Mouse (Mus musculus): ENCODE results near the gene Sdccag8. TPM values are rescaled to one million over a fixed set of nuclear protein-coding genes. Genes with fewer than 3 reads are reported as not detected.

The Sdccag8 gene
- polyA plus RNA-seq, 1 experiment = 13.3 TPM

DNA sequence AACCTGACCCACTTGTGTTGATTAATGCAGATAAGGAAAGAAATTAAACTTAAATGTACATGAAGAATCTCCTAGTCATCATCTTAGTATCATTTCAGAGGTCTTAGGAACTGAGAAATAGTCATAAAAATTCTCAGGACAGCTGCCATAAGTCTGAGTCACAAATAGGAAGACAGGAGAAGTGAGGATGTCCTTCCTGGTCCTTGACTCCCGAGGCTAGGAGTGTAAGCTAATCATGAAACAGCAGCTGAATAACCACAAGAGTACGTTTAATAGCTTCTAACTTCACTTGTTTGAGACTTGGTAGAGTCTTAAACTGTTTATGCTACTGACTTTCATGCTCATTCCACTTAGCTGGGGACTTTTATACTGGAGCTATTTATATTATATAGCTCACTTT lies 214.6 kb downstream of the Sdccag8 start:
- WGBS = 18% methylated on average over 2 of the region's 2 CpGs

DNA sequence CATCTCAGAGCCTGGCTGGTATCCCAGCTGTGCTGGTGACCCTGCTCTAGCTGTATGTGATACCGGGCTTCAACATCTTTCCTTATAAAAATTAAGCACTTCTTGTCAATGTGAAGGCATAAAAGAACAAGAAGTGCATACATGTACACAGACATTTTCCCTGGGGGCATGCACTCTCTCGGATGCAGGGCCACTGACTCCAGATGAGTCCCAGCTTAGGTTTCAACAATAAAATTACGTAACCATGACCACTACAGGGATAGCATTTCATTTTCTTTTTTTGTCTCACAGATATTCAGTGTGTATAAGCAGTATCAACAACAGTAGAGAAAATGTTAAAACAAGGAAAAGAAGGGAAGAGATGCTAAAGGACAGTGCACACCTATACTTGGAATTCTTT lies 216.2 kb downstream of the Sdccag8 start:
- 80% methylated on average over 3 of the region's 3 CpGs for WGBS
- no peak for DNase-seq (ENCODE audit: low read depth, low spot score)

More for the DNA sequence above, 214.6 kb downstream of the Sdccag8 start:
- no peak for DNase-seq (ENCODE audit: low read depth, low spot score)

DNA sequence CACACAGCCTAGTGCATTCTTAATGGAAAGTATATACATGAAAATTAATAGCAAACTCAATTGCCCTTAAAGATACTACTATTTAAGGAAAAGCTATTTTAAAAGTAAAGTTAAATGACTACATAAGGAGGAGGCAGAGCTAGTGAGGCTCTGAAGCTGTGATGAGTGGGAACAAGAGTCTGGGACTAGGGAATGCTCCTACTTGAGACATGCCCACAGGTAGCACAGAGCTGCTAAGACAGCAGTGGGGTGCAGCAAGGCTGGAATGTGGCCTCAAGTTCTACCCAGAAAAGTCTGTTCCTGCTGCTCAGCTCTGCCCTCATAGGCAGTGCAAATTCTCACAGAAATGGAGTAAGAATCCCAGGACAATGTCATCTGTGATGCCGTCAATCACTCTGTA lies 216.7 kb downstream of the Sdccag8 start:
- WGBS = 95% methylated on average over 1 of the region's 1 CpGs
- no peak for DNase-seq (ENCODE audit: low read depth, low spot score)

DNA sequence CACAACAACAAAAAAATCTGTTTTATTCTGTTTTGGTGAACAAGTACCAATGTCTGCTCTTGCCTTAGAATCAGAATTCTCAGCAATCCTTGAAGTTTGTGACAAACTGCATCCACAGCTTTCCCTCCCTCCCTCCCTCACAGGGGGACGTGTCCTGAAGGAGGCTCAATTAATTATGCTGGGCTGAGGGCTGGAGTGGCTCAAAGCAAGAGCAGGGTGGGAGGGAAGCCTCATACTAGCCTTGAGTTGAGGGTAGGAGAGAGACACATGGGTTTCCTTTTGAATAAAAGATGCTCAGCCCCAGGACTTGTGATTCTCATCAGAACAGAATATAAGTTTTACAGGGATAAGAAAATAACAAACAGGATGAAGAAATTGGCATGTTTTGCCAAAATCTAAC lies 217.8 kb downstream of the Sdccag8 start:
- no peak for DNase-seq (ENCODE audit: low read depth, low spot score)
- WGBS = 45% methylated on average over 1 of the region's 1 CpGs

DNA sequence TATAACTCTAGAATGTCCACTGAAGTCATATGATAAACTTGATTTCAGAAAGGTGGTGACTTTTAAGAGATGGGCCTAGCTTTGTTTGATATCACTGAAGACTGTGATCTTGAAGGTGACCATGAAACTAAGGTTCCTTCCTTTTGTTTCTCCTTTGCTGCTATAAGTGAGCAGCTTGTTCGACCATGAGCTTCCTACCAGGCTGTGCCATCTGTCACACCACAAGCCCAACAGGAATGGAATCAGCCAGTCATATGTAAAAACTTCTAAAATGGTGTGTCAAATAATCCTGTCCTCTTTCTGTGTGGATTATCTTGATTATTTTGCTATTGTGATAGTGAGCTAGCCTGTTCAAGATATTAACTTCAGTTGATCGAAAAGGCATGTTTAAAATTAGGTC lies 221.0 kb downstream of the Sdccag8 start:
- WGBS = 94% methylated on average over 2 of the region's 2 CpGs
- DNase-seq (ENCODE audit: low read depth, low spot score) = no peak

DNA sequence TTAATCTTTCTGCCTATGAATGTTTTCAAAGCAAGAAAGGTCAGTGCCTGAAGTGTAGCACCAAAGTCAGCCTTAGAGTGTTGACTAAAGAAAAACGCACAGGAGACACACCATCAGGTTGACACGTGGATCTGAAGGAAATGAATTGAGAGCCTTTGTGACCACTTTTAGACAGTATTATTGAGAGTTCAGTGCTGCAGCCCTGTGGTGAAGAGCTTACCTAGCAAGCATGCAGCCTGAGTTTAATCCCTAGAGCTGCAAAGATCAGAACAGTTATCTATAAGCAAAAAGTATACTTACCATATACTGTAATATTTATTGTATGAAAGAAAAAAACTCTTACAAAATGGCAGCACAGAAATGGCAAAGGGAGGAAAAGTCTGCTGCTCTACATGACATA lies 223.9 kb downstream of the Sdccag8 start:
- 50% methylated on average over 2 of the region's 2 CpGs for WGBS

DNA sequence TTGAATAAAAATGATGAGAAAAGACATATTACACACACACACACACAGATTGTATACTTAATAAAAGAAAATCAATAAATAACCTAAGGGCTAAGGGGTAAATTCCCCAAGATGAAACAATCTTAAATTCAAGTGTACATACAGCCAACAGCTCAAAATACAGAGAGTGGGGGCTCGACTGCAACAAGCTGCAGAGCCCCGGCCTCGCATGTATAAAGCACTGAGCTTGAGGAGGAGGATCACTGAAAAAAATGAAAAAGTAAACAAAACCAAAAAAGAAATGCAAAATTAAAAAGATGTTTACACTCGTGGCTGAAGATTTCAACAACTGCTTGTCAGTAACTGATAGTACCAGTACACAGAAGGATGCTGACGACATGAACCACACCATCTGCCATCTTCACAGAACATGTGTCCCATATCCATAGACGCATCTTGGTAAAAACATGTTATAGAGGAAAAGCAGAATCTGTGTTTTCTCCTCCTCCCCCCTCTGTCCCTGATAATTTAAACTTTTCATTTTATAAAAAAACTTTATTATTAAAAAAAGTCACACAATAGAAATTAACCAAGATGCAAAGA lies 224.7 kb downstream of the Sdccag8 start:
- no peak for DNase-seq (ENCODE audit: low read depth, low spot score)
- 69% methylated on average over 6 of the region's 6 CpGs for WGBS

More for the DNA sequence above, 223.9 kb downstream of the Sdccag8 start:
- no peak for DNase-seq (ENCODE audit: low read depth, low spot score)

DNA sequence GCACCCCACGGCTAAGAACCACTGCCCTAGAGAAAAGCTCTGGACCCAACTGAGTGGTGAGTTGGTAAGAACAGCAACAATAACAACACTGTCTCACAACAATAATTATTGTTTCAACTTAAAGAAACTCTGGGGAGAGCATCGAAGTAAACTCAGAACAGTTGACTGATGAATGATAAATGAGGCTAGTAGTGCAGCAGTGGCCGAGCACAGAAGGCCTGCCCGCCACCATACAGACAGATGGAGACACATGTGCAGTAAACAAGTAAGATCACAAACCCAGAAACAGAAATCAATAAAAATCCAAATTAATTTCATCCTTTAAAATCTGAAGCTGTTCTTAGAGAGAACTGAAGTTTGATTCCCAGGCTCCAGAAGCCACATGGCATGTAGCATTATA lies 225.6 kb downstream of the Sdccag8 start:
- DNase-seq (ENCODE audit: low read depth, low spot score) = no peak

DNA sequence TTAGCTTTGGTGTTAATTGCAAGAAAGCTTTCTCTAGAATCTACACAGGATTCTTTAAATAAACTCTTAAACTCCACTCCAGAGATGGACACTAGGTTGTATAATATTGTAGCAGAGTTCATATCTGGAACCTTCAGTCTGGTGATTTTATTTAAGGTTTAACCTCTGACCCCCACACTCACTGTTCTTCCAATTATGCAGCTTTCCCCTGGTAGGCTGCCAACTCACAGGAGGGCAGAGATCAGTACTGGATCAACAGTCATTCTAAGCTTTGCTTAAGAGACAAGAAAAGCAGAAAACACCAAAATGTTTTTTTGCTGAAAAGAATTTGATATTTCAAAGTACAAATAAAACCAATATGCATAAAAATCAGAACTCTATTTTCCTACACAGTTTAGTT lies 231.4 kb downstream of the Sdccag8 start:
- DNase-seq (ENCODE audit: low read depth, low spot score) = no peak

More for the DNA sequence above, 225.6 kb downstream of the Sdccag8 start:
- 59% methylated on average over 4 of the region's 4 CpGs for WGBS

DNA sequence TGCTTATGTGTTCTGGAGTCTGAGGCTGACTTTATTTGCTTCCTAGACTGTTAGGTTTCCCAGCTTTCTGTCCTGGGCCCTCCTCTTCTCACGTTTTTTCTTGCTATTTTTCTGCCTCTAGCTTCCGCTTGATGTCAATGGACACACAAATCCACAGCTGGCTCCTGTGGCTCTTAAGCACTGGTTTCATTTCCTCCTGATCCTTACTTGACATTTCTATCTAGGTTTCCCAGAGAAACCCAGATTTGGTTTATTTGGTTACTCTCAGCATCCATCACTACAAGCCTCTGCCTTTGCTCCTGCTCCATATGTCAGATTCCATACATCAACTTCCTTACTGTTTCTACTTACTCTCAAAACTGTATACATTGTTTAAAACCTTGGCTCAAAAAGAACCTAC lies 232.5 kb downstream of the Sdccag8 start:
- 73% methylated on average over 2 of the region's 2 CpGs for WGBS
- DNase-seq (ENCODE audit: low read depth, low spot score) = no peak

DNA sequence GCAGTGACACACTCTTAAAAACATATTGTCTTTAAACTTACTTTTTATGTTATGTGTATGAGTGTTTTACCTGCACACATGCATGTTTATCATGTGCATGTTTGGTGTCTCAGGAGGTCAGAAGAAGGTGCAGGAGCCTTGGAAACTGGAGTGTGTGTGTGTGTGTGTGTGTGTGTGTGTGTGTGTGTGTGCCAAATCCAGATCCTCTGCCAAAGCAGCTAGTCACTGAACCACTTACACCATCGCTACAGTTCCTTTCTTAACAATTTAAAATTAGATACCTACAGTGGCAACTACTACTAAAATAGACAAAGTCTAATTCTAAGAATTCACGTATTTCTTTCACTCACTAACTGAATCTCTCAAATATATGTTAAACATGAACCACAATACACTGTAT lies 234.3 kb downstream of the Sdccag8 start:
- WGBS = 86% methylated on average over 2 of the region's 2 CpGs
- DNase-seq (ENCODE audit: low read depth, low spot score) = no peak

DNA sequence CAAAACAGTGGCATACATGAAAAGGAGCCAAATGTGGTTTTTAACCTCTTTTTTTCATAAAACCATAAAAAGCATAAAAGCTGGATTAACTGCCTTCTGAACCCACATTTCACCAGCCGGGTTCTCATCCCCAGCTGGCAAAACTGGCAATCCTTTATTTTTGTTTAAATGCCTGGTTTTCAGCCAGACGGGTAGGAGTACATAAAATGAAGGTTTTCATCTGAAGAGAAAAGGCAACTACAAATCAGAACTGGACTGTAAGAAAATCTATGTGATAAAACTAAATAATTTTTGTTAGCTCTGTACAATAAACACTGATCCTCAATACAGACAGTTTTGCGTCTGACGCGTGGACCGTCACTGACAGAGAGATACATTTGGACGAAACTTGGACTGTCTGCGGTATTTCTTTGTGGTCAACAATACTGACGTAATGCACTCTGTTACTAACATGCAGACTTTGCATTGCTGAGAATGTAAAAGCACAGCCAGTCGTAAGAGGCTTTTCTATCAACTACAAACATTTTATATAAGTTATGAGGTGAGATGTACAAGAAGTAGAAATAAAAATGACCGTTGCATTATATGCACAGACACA lies 237.0 kb downstream of the Sdccag8 start:
- WGBS = 74% methylated on average over 11 of the region's 11 CpGs
- DNase-seq (ENCODE audit: low read depth, low spot score) = no peak

DNA sequence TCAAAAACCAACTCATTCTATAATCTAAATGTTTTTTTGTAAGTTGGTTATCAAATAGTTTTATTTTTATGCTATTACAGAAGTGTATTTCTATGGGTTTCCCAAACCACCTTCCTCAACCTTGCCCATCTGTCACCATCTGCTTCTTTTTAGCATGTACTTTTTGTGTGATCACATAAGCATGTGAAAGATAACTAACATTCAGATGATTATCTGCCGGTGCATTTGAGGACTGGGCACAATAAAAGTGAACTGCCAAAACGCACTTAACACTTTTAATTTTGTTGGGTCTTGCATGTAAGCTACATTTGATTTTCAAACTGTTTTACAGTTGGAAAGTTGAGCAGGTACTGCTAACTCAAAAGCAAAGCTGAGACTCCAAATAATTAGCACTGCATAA lies 240.4 kb downstream of the Sdccag8 start:
- 80% methylated on average over 2 of the region's 2 CpGs for WGBS
- DNase-seq (ENCODE audit: low read depth, low spot score) = no peak

DNA sequence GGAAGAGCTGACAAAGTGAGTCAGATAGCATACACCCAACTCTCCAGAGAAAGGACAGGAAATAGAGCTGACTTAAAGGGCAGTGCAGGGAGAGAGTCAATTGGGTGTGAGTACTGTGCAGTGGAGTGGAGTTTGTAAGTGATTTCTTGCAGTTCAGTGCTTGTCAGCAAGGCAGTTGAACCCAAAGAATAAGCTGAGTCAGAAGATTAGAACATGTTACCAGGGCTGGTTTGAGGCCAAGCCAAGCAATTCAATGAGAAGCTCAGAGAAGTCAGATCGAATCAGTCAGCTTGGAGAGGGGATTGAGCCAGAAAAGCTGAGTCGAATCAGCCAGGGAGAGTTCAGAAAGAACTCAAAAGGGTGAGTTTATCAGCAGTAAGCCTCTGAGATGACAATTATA lies 247.3 kb downstream of the Sdccag8 start:
- 78% methylated on average over 2 of the region's 2 CpGs for WGBS
- no peak for DNase-seq (ENCODE audit: low read depth, low spot score)

DNA sequence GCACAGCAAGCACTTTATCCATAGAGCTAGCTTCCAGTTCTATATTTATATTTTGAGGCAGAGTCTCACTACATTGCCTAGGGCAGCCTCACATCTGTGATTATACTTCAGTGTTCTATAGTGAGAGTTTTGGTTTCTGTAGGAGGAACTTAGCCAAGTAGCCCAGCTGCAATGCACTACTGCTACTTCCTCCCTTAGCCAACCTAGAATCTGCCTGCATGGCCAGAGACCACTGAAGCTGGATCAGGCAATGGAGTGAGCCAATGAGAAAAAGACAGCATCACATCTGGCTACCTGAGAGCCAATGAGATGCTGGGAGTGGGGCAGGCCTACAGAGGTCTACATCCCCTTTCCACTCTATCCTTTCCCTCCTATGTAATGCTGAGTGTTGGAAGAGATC lies 251.3 kb downstream of the Sdccag8 start:
- DNase-seq (ENCODE audit: low read depth, low spot score) = no peak

DNA sequence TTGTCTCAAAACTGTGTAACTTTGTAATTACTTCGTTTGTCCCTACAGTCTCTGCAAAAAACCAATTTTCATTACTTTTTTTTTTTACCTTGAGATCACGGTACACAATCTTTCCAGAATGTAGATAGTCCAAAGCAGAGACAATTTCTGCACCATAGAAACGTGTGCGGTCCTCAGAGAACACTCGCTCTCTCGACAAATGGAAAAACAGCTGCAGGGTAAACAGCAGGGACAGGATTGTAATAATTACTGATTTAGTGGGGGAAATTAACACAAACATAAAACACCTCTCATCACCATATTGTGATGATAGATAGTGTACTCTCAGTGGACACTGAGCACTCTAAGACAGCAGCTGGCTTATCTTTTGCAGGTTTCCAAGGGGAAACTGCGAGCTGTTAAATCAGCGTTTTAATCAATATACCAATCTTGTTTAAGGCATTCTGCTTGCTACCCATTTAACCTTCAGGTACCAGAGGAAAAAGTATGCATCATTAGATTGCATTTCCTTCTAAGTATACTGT lies 252.7 kb downstream of the Sdccag8 start:
- WGBS = 89% methylated on average over 8 of the region's 8 CpGs

DNA sequence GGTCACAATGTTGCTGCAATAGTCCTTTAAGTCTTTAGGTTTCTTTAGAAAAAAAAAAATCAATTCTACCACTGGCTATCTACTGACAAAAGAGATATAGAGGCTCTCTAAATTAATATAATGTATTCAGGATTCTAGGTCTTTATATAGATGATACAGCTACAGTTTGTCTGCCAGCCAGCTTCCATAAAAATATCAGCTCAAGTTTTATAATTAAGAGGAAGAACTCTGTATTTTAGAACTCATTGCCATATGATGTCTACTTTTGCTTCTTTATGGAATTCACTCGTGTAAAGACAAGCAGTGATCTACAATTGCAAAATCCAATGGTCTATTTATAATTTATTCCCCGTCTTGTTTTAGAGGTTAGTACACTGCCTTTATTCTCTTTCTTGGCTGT lies 254.7 kb downstream of the Sdccag8 start:
- WGBS = 81% methylated on average over 2 of the region's 2 CpGs
- DNase-seq (ENCODE audit: low read depth, low spot score) = no peak

More for the DNA sequence above, 252.7 kb downstream of the Sdccag8 start:
- no peak for DNase-seq (ENCODE audit: low read depth, low spot score)

Other genes with a start within 250 kb of the Sdccag8 start
- gene Cep170, start 593 bp upstream of the Sdccag8 start, polyA plus RNA-seq (2012; rRNA removed) = 1.3 and 2.3 TPM in 2 replicates

All from large intestine, adult 2 months (tissue).